Mouse (Mus musculus) neutrophil, adult 5-6 weeks (primary cell): Measurements from ENCODE around the gene Phldb2. TPM values are rescaled to one million over a fixed set of nuclear protein-coding genes. Genes with fewer than 3 reads are reported as not detected.

ENCODE experiments used
- ATAC-seq: fragments of 151-379, 151-347 bp; 2 replicates; pipeline ENCODE4 v1.8.0; 2017; ENCODE audit warnings: mild to moderate bottlenecking, moderate TSS enrichment; ENCODE audit not compliant: insufficient number of reproducible peaks, poor library complexity, low FRiP score, severe bottlenecking; ENCODE audit errors: extremely low read depth
- total RNA-seq: library from RNA; stranded (forward); fragments of 200-1000 nt; gene quantifications from 2 replicates; pipeline ENCODE4 v1.2.3, GENCODE M21; 2017

Phldb2 gene
- total RNA-seq = not detected in 2 replicates

- no peak for ATAC-seq
Observed at GRCm38 (mm10) chr16:45953394-45953793, at the start of gene Phldb2. Gene Phldb2 (minus strand): TSS chr16:45953598.

DNA sequence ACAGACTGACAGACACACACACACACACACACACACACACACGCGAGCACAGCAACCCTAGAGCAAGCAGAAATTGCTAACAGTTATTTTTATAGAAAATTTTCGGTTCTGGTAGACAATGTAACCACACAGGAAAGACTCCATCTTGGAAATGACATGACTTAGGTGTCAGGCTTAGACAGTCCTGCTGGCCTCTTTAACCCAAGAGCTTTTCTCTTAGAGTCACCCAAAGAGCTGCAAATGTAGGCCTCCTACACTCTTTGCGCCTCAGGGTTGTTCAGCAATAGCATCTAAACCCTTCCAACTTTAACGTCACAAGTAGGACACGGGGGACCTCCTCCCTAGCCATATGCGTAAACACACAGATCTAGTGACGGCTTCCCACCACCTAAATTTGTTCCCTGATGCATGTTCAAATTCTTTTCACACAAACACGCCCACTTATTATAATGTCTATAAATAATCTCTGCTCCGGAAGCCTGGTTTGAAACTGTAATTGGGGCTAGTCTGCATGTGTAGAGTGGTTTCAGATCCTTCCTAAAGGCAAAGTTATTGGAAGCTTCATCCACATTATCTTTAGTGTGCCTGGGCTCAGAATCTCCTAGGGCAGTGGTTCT is 48.3 kb upstream of the Phldb2 start:
- ATAC-seq = peak; percentile 77

DNA sequence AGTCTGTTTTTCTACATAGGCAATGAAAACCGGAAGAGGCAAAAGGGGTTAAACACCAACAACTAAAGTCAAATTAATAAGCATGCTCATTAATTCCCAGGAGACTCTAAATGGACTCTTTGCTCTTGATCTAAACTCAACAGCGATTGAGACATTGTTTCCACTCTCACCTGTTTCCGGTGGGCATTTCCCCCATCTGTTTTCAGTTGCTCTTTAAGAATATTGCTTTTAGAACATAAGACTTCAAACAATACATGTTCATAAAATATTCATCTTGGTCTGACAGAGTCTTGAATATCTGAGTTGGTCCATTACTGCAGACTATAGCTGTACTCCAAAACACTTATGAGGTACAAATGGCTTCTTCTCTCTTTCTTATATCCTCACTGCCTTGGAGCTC is 47.6 kb upstream of the Phldb2 start:
- no peak for ATAC-seq

- no peak for ATAC-seq
Observed at GRCm38 (mm10) chr16:45999374-46000191, 46.2 kb upstream of the Phldb2 start.

DNA sequence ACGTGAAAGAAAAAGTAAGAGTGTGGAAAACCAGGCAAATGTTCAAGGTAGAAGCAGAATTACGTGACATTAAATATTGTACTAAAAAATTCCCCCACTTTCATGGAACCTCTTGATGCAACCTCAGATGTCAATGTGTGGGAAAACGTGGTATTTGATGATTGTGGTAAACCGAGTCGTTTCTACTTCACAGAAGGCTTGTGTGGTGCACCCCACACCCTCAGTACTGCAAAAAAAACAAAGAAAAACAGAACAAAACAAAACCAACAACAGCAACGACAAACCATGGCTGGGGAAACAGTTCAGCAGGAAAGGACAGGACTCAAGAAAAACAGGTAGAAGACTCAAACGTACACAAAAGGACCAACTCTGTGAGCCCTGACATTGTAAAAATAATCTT is 44.8 kb upstream of the Phldb2 start:
- ATAC-seq = no peak

GRCm38 (mm10) chr16:45990901-45991676 is 37.7 kb upstream of the Phldb2 start:
- no peak for ATAC-seq

DNA sequence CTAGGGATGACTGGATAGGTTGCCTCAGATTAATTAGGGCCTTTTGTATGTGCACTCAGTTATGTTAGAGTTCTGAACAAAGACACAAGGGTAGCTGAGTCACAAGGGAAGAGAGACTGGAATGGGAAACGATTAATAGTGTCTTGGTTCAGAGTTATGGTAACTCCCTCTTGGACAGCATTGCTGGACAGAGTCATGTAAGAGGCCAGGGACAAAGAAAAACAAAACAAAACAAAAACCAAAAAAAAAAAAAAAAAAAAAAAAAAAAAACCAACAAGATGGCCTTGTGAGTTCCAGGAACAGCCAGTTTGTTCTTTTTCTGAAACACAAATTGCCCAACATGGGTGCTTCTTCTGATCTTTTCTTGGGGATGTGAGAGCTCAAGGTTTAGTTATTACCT is 32.8 kb upstream of the Phldb2 start:
- ATAC-seq = no peak

- no peak for ATAC-seq
Observed at GRCm38 (mm10) chr16:45984610-45985606, 31.5 kb upstream of the Phldb2 start.

GRCm38 (mm10) chr16:45976251-45976650 is 22.9 kb upstream of the Phldb2 start:
- no peak for ATAC-seq

GRCm38 (mm10) chr16:45973959-45974686 is 20.7 kb upstream of the Phldb2 start:
- ATAC-seq = no peak

- no peak for ATAC-seq
Observed at GRCm38 (mm10) chr16:45970187-45970586, 16.8 kb upstream of the Phldb2 start.

DNA sequence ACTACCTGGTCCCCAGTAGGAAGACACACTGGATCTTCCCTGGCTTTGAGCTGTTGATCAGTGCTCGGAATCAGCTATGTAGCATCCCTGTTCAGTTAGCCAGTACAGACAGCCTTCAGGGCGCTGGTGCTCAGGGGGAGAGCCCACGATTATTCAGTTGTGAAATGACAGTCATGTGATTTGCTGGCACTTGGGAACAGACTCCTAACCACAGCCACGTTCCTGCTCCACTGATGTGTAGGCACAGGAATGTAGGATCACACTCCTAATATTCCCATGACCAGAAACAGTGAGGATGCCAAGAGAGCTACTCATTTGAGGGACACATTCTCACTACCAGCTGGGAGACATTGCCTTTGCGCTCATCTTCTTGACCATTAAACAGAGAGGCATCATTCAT is 15.3 kb upstream of the Phldb2 start:
- no peak for ATAC-seq

- peak; percentile 67 for ATAC-seq
Observed at GRCm38 (mm10) chr16:45967471-45967870, 14.1 kb upstream of the Phldb2 start.

GRCm38 (mm10) chr16:45966604-45967003 is 13.2 kb upstream of the Phldb2 start:
- no peak for ATAC-seq

DNA sequence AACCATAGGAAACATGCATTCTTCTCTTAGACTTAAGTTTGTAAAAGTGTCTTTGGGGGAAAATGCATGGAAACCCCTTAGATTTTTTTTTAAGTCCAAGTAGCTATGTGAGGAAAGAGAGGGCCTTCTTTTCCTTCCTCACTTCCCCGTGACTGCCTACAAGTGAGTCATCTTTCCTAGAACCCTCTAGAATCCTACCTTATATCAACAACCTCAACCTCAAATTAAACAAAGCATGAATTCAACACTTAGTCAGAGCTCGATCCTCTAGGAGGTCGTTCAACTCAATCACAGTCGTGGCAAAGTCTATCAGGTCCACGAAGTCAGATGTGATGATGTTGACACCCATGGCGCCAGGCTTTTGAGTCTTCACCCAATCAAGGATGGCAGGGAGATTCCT is 11.4 kb upstream of the Phldb2 start:
- ATAC-seq = no peak

- ATAC-seq = no peak
Observed at GRCm38 (mm10) chr16:45963837-45964236, 10.4 kb upstream of the Phldb2 start.

GRCm38 (mm10) chr16:45963088-45963487 is 9.7 kb upstream of the Phldb2 start:
- no peak for ATAC-seq

GRCm38 (mm10) chr16:45960978-45961377 is 7.6 kb upstream of the Phldb2 start:
- ATAC-seq = no peak
